Mouse (Mus musculus) c-Kit-positive CD71-positive TER-119-negative erythroid progenitor cells, embryonic 14.5 days (primary cell): ENCODE results near the gene Naa35.
"Not testable (repeated sequence)": the region's sequence is repeated elsewhere in the genome, so short reads cannot be mapped to it uniquely, and the experiment has no call there.

Experiments
- DNase-seq: peaks from one replicate; pipeline ENCODE4 v3.0.0-alpha.2; 2013; ENCODE audit warnings: low read depth

Gene Naa35

DNA sequence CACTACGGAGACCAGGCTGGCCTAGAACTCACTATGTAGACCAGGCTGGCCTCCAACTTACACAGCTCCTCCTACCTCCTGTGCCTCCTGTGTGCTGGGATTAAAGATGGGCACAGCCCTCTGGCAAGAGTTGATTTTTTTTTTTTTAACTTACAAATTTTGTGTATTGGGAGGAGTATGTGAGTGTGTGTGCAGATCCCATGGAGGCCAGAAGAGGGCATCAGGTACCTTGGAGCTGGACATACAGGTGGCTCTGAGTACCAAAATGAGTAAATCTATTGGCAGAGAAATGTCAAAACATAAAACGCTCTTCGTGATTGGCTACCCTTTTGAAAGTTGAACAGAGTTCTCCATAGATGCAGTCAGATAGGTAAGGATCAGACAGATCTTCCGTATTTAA, 4.1 kb upstream of the Naa35 start:
- no peak for DNase-seq

DNA sequence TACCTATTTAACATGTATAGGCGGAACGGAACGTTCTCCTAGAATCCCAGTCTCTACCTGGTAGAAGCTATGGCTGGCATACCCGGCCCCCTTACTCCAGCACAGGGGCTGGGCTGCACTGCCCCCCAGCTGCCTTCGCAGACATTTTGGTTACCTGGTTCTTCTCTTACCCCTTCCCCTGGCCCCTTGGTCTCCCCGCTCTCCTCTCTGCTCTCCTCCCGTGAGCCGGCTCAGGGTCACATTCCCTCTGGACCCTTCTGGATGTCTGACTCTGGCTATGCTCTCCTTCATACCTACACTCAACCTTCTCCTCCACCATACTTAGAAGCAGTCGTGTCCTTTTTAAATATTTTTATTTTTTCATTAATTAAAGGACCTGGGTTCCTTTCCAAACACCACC, 578 bp upstream of the Naa35 start:
- no peak for DNase-seq

DNA sequence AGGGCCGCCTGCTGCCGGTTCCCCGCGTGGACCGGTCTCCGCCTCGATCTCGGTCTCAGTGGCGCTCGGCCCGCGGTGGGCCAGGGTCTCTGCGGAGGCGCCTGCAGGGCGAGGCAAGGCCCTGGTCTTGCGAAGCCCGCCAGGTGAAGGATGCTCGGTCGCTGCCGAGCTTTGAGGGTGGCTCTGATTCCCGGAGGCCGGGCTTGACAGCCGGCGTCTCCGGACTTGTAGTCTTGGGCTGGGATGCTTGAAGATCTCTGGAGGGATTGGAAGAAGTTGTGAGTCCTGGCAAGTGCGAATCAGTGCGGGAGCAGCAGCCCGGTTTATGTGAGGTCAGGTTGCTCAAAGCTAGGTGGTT, 568 bp downstream of the Naa35 start:
- no peak for DNase-seq

DNA sequence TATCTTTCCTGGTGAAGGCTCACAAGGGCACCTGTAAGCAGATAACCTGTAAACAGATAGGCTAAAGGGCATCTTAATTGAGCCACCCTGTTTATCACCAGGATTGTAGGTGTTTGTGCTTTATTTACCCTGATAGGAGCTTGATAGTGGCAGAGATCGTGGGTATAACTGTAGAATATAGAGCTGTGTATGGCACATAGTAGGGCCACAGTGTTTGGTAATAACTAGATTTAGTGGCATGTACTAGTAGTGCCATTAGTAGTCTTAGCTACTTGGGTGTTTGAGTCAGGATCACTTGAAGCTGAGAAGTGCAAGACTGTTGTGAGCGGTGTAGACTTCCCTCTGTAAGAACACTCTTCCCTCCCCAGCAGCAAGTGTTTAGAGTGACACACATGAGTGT, 2.1 kb downstream of the Naa35 start:
- DNase-seq = no peak

- DNase-seq = no peak
These were observed 4.6 kb downstream of the Naa35 start for GRCm38 (mm10) chr13:59589672-59590071.

GRCm38 (mm10) chr13:59590691-59591090, 5.6 kb downstream of the Naa35 start:
- no peak for DNase-seq

- not testable (repeated sequence) for DNase-seq
These were observed 7.0 kb downstream of the Naa35 start for GRCm38 (mm10) chr13:59592058-59592457.

GRCm38 (mm10) chr13:59592630-59593029, 7.6 kb downstream of the Naa35 start:
- DNase-seq = no peak

DNA sequence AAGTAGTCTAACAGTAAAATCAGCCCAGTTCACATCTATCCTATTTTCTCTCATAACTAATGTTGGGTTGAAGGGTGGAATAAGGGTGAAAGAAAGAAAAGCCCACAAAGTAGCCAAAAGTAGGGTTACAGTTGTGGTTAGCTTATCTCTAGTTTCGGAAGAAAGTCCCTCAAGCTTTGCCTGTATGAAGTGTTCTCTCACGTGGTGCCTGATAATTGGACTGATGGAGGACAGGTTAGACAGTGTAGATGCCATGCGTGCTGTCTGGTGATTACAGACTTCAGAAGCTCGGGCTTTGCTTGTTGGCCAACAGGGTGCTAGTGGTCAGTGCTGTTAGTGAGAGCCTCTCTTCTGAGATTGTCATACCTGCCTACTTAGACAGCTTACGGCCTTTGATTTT, 18.0 kb downstream of the Naa35 start:
- DNase-seq = no peak

DNA sequence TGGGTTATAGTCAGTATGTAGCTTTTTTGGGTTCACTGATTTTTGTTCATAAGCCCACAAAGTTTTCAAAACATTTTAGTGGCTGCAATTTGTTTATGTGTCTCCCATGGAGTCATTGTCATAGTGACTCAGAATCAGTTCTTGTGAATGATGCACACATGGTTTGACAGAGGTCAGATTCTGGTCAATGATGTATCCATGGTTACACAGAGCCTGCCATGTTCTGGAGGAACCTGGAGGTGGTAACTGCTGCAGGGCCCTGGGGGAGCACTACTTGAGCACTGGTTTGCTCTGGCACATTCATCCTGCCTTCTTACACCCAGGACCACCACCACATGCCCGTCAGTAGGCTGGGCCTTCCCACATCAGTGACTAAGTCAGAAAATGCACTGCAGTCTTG, 19.5 kb downstream of the Naa35 start:
- DNase-seq = no peak

DNA sequence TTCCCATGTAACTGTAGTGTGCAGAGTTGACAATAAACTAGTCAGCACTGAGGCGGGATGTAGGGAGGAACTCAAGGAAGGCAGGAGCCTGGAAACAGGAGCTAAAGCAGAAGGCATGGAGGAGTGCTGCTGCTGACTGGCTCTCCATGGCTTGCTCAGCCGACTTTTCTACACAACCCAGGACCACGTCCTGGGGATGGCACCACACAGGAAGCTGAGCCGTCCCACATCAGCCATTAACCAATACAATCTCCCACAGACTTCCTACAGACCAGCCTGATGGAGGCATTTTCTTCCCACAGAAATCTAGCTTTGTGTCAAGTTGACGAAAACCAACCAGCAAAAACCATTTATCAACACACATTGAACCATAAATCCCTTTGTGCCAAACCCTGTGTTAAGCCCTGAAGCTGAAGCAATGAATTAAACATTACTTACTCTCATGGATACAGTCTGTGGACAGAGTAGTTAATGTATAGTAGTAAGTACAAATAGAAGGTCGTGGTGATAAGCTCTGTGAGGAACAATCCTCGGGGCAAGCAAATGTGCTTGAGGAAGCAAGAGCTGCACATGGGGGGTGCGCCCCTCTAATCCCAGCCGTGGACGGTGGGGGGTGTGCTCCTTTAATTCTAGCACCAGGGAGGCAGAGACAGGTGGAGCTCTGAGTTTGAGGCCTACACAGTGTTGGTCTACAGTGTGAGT, 20.3 kb downstream of the Naa35 start:
- DNase-seq = no peak

- DNase-seq = no peak
These were observed 24.8 kb downstream of the Naa35 start for GRCm38 (mm10) chr13:59609885-59610284.

GRCm38 (mm10) chr13:59610437-59610836, 25.4 kb downstream of the Naa35 start:
- no peak for DNase-seq

GRCm38 (mm10) chr13:59613868-59614267, 28.8 kb downstream of the Naa35 start:
- no peak for DNase-seq

- no peak for DNase-seq
These were observed 30.1 kb downstream of the Naa35 start for GRCm38 (mm10) chr13:59615152-59615551.

GRCm38 (mm10) chr13:59615554-59615953, 30.5 kb downstream of the Naa35 start:
- DNase-seq = no peak

DNA sequence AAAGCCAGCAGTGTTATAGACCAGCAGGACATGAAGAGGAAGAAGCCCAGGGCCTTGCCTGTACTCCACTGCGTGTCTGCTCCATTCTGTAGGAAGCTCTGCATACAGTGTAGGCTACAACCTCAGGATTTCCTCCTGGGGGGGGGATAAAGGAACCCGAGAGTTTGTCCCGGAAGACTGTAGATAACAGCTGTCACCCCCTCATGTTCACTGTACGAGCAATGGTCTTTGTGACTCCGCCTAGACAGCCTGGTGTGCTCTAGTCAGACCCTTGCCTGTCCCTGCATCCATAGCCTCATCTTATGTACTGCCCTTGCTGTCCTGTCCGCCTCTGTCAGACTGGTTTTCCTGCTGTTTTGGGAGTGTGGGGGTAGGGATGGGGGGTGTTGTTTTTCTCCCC, 33.4 kb downstream of the Naa35 start:
- DNase-seq = no peak

DNA sequence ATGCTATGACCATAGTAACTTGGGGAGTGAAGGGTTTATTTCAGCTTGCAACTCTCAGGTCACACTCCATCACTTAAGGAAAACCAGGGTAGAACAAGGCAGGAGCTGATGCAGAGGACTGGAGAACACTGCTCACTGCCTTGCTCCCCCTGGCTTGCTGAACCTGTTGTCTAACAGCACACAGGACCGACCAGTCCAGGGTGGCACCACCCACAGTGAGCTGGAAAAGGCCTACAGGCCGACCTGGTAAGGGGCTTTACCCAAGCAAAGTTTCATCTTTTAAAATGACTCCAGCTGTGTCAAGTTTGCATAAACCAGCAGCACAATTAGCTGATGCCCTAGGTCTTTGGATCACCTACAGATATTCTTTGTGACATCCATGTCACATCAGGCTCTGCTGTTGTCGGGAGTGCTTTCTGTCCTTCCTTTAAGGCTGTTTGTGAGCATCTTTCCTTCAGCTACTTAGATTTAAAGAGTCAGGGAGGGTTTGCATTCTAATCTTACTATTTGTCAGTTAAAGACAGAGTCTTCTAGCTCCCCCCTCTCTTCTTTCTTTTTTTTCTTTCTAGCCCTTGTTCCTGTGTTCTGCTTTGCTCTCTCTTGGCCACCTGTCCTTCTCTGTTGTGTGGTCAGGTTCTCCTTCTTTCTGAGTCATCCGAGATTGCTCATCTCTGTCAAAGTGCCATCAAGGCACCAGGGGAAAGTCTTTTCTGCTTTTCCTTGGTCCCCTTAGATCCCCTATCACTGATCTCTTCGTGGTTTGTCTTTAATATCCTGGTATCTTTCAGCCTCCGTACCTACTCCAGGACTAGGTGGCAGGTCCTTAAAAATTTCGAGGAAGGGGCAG, 36.8 kb downstream of the Naa35 start:
- DNase-seq = no peak

GRCm38 (mm10) chr13:59624389-59624788, 39.3 kb downstream of the Naa35 start:
- no peak for DNase-seq

- DNase-seq = no peak
These were observed 39.8 kb downstream of the Naa35 start for GRCm38 (mm10) chr13:59624903-59625302.

GRCm38 (mm10) chr13:59626739-59627138, 41.7 kb downstream of the Naa35 start:
- DNase-seq = no peak

- DNase-seq = no peak
These were observed 49.6 kb downstream of the Naa35 start for GRCm38 (mm10) chr13:59634637-59635036.

GRCm38 (mm10) chr13:59637800-59638199, 52.7 kb downstream of the Naa35 start:
- no peak for DNase-seq
